Mouse (Mus musculus) myocyte (in vitro differentiated cells): ENCODE data around the gene Hoxd3. TPM values are rescaled to one million over a fixed set of nuclear protein-coding genes. Genes with fewer than 3 reads are reported as not detected.

Source experiments
- H3K27me3 ChIP-seq: one replicate; pipeline ENCODE4 v1.6.1; 2011; ENCODE audit not compliant: control insufficient read depth, insufficient read depth, insufficient read length
- H3K36me3 ChIP-seq: one replicate; pipeline ENCODE4 v1.6.1; 2011; ENCODE audit not compliant: control insufficient read depth, insufficient read depth
- H3K4me2 ChIP-seq: one replicate; pipeline ENCODE4 v1.6.1; 2011; ENCODE audit warnings: low read depth, control low read depth
- H3K4me3 ChIP-seq: one replicate; pipeline ENCODE4 v1.5.1; 2011; ENCODE audit warnings: mild to moderate bottlenecking, control low read depth, moderate library complexity
- H3K79me2 ChIP-seq: one replicate; pipeline ENCODE4 v1.6.1; 2011; ENCODE audit not compliant: control insufficient read depth, insufficient read depth
- H3ac ChIP-seq: one replicate; pipeline ENCODE4 v1.6.1; 2011; ENCODE audit not compliant: control insufficient read depth, insufficient read length
- CEBPB ChIP-seq: IDR thresholded peaks from 2 replicates; pipeline ENCODE4 v1.6.1; 2011; ENCODE audit warnings: mild to moderate bottlenecking, moderate library complexity; ENCODE audit not compliant: poor library complexity, insufficient read depth, severe bottlenecking
- E2F4 ChIP-seq: IDR thresholded peaks from one replicate; pipeline ENCODE4 v1.6.1; 2011; ENCODE audit warnings: mild to moderate bottlenecking, control low read depth, moderate library complexity; ENCODE audit not compliant: insufficient read depth
- MAX ChIP-seq: IDR thresholded peaks from one replicate; pipeline ENCODE4 v1.6.1; 2011; ENCODE audit warnings: low read depth, mild to moderate bottlenecking, control low read depth
- MYOD1 ChIP-seq, 3 experiments: IDR thresholded peaks; one replicate each; pipeline ENCODE4 v1.6.1; 2011; ENCODE audit warnings: control low read depth in 2 of 3, low read depth in 2 of 3, mild to moderate bottlenecking in 2 of 3, moderate library complexity in 1 of 3; ENCODE audit not compliant: insufficient read length in 2 of 3, control insufficient read depth in 1 of 3
- MYOG ChIP-seq, 3 experiments: IDR thresholded peaks; one replicate each; pipeline ENCODE4 v1.6.1; 2011; ENCODE audit warnings: control low read depth in 2 of 3, low read depth in 2 of 3, mild to moderate bottlenecking in 2 of 3; ENCODE audit not compliant: insufficient read length in 2 of 3, control insufficient read depth in 1 of 3, insufficient read depth in 1 of 3
- POLR2A ChIP-seq: IDR thresholded peaks from one replicate; pipeline ENCODE4 v1.6.1; 2011; ENCODE audit warnings: low read depth, mild to moderate bottlenecking, control low read depth, moderate library complexity; ENCODE audit not compliant: insufficient read length
- POLR2AphosphoS2 ChIP-seq: IDR thresholded peaks from one replicate; pipeline ENCODE4 v1.6.1; 2011; ENCODE audit warnings: low read depth, control low read depth; ENCODE audit not compliant: insufficient read length
- REST ChIP-seq: IDR thresholded peaks from one replicate; pipeline ENCODE4 v1.6.1; 2011; ENCODE audit warnings: mild to moderate bottlenecking, control low read depth, moderate library complexity; ENCODE audit not compliant: insufficient read depth, insufficient read length
- SRF ChIP-seq: IDR thresholded peaks from one replicate; pipeline ENCODE4 v1.6.1; 2011; ENCODE audit warnings: low read depth; ENCODE audit not compliant: control insufficient read depth, insufficient read length
- TCF12 ChIP-seq: IDR thresholded peaks from one replicate; pipeline ENCODE4 v1.6.1; 2011; ENCODE audit warnings: mild to moderate bottlenecking, control low read depth; ENCODE audit not compliant: poor library complexity, insufficient read depth, severe bottlenecking
- TCF3 ChIP-seq: IDR thresholded peaks from one replicate; pipeline ENCODE4 v1.6.1; 2011; ENCODE audit warnings: low read depth, control low read depth; ENCODE audit not compliant: insufficient read length
- USF1 ChIP-seq: IDR thresholded peaks from one replicate; pipeline ENCODE4 v1.6.1; 2011; ENCODE audit warnings: low read depth, mild to moderate bottlenecking, control low read depth, moderate library complexity
- polyA plus RNA-seq: library from polyadenylated mRNA; unstranded; fragments of >200 nt; fragmentation: generic; extraction: Trizol; gene quantifications from one replicate; pipeline ENCODE4 v1.2.1, GENCODE M21; 2012; ENCODE audit warnings: missing spikeins

Gene Hoxd3
- polyA plus RNA-seq, 1 experiment, result not detected

- H3K36me3 ChIP-seq, result no peaks in the 10 kb centered on the region
- H3K27me3 ChIP-seq, result peaks cover 53% of the 10 kb centered on the region
- no peak overlapping the region for H3K4me3 ChIP-seq
- TF ChIP-seq POLR2A, result no peak
- no peak for TF ChIP-seq REST
- no peak for TF ChIP-seq E2F4
- no peak for TF ChIP-seq MAX
- no peak for TF ChIP-seq TCF12
- TF ChIP-seq TCF3, result no peak
- no peak for TF ChIP-seq SRF
- TF ChIP-seq MYOG (IDR thresholded peaks at IDR 0.05; ENCODE audit: control insufficient read depth in 1 of 3, insufficient read depth in 1 of 3, insufficient read length in 2 of 3, low read depth in 2 of 3), result no peak
- TF ChIP-seq CEBPB, result no peak
- TF ChIP-seq POLR2AphosphoS2, result no peak
- TF ChIP-seq USF1, result no peak
- no peak for TF ChIP-seq MYOD1 (IDR thresholded peaks at IDR 0.05; ENCODE audit: control insufficient read depth in 1 of 3, insufficient read length in 2 of 3, low read depth in 2 of 3)
- H3K4me2 ChIP-seq, result no peak overlapping the region
- no peaks in the 10 kb centered on the region for H3K79me2 ChIP-seq
- H3ac ChIP-seq, result no peak overlapping the region
Measured at GRCm38 (mm10) chr2:74709465-74710419, 2.0 kb upstream of the Hoxd3 start.

- no peak overlapping the region for H3K4me2 ChIP-seq
- H3K4me3 ChIP-seq, result no peak overlapping the region
Measured at GRCm38 (mm10) chr2:74710929-74711543, 691 bp upstream of the Hoxd3 start.

GRCm38 (mm10) chr2:74713239-74714150, 1.8 kb downstream of the Hoxd3 start:
- Histone ChIP-seq H3ac (no peak overlapping the region), H3K4me2 (no peak overlapping the region), H3K4me3 (no peak overlapping the region), H3K36me3 (no peaks in the 10 kb centered on the region), H3K79me2 (no peaks in the 10 kb centered on the region), H3K27me3 (peaks cover 39% of the 10 kb centered on the region)
- TF ChIP-seq E2F4 (no peak), CEBPB (no peak), REST (no peak)

More at GRCm38 (mm10) chr2:74710929-74711543, 691 bp upstream of the Hoxd3 start:
- Histone ChIP-seq H3ac (no peak overlapping the region), H3K79me2 (no peaks in the 10 kb centered on the region), H3K36me3 (no peaks in the 10 kb centered on the region), H3K27me3 (peaks cover 45% of the 10 kb centered on the region)
- TF ChIP-seq TCF12 (no peak), MYOD1 (IDR thresholded peaks at IDR 0.05; ENCODE audit: control insufficient read depth in 1 of 3, insufficient read length in 2 of 3, low read depth in 2 of 3) (no peak), USF1 (no peak), REST (no peak), SRF (no peak), CEBPB (no peak), POLR2A (no peak), MAX (no peak), MYOG (IDR thresholded peaks at IDR 0.05; ENCODE audit: control insufficient read depth in 1 of 3, insufficient read depth in 1 of 3, insufficient read length in 2 of 3, low read depth in 2 of 3) (no peak), TCF3 (no peak), POLR2AphosphoS2 (no peak), E2F4 (no peak)

DNA sequence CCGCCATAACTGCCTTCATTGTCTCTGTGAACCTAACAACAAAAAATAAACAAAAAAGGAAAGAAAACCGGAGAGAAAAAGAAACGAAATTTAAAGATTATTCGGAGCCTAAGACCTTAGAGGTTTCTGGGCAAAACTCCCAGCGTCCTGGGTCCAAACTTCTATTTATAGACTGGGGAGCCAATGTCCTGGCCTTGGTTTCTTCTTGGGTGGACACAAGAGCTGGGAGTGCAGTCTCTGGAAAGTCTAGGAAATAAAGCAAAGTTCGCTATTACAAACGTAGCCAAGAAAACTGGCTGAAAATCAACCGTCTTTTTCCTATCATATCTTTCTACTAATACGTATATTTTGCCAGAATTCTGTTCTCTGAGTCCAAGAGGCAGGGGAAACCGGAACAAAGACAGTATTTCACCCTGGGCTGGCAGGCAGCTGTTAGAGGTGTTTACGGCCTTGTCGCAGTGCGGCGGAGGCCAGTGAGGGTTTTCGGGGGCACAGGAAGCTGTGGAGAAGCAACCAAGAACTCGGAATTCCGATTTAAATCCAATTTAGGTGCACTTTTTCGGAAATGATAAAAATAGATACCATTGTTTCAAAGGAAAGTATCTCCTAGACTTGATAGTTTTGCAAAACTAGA, 2.5 kb downstream of the Hoxd3 start:
- no peak overlapping the region for H3K4me3 ChIP-seq
- no peak overlapping the region for H3ac ChIP-seq
- H3K27me3 ChIP-seq, result peaks cover 39% of the 10 kb centered on the region
- H3K4me2 ChIP-seq, result no peak overlapping the region
- no peaks in the 10 kb centered on the region for H3K36me3 ChIP-seq
- no peak for TF ChIP-seq TCF12
- TF ChIP-seq MAX, result no peak
- no peak for TF ChIP-seq CEBPB
- no peak for TF ChIP-seq MYOG (IDR thresholded peaks at IDR 0.05; ENCODE audit: control insufficient read depth in 1 of 3, insufficient read depth in 1 of 3, insufficient read length in 2 of 3, low read depth in 2 of 3)
- TF ChIP-seq SRF, result no peak
- TF ChIP-seq REST, result no peak
- TF ChIP-seq POLR2A, result no peak
- no peaks in the 10 kb centered on the region for H3K79me2 ChIP-seq
